Mouse (Mus musculus): ENCODE measurements at regions not wholly inside any gene's neighbourhood (a gene's known extent, or its start where the extent isn't known, plus 50 kb on each side); places are given as distances from the start of the nearest gene placed in this dataset.
"Not testable (repeated sequence)": the region's sequence is repeated elsewhere in the genome, so short reads cannot be mapped to it uniquely, and the experiment has no call there.

DNA sequence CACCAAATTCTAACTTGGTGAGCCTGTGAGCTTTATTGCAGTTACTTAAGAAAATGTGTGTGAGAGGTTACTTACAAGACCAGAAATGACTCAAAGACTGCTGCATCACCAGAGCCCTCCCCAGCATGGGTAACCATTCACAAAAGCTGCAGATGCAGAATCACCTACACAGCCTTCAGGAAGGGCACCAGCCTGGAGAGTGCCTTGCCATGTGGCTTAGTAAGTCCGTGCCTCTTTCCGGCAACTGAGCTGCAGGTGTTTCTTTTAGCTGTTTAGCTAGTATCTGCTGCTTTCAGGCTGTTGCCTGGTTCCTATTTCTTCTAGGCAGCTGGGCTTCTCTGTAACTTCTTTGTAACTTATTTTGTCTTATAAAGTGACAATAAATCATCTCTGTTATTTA, 213.2 kb upstream of the Stxbp6 start:
- H3K4me3 ChIP-seq (ENCODE audit: control insufficient read depth, low read depth, low read length), result no peak overlapping the region
- no peaks in the 10 kb centered on the region for H3K4me1 ChIP-seq (ENCODE audit: control insufficient read depth, insufficient read depth, low read length)
- TF ChIP-seq POLR2A (IDR thresholded peaks at IDR 0.05; ENCODE audit: control insufficient read depth, low read depth, low read length) (no peak), CTCF (IDR thresholded peaks at IDR 0.05; ENCODE audit: control insufficient read depth, insufficient read depth, insufficient replicate concordance, low read depth, low read length) (no peak)
- no peaks in the 10 kb centered on the region for H3K36me3 ChIP-seq (ENCODE audit: control insufficient read depth, insufficient read depth, low read length)
- no peaks in the 10 kb centered on the region for H3K27me3 ChIP-seq (ENCODE audit: control insufficient read depth, insufficient read depth, low read length)
- no peak overlapping the region for H3K27ac ChIP-seq (ENCODE audit: control insufficient read depth, insufficient read depth, low read depth, low read length)

DNA sequence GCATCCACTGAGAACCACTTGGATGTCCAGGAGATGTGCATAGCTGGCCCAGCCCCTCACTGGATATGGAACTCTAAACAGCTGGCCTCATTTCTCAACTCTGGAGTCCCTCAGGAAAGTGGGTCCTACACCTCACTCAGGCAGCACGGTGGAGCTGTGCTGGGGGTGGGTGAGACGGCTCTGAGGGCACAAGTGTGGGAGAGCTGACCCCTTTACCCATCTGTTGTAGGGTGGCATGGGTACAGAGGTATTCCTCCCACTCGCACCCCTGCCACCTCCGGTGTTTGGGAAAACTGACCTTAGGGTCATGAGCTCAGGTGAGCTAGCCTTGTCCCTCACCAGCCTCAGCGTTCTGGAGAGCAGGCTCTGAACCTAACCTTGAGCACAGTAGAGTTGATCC, 181.8 kb upstream of the Stxbp6 start:
- Histone ChIP-seq H3K4me3 (ENCODE audit: control insufficient read depth, low read depth, low read length) (no peak overlapping the region), H3K27me3 (ENCODE audit: control insufficient read depth, insufficient read depth, low read length) (no peaks in the 10 kb centered on the region), H3K4me1 (ENCODE audit: control insufficient read depth, insufficient read depth, low read length) (no peaks in the 10 kb centered on the region), H3K27ac (ENCODE audit: control insufficient read depth, insufficient read depth, low read depth, low read length) (no peak overlapping the region), H3K36me3 (ENCODE audit: control insufficient read depth, insufficient read depth, low read length) (no peaks in the 10 kb centered on the region)
- TF ChIP-seq POLR2A (IDR thresholded peaks at IDR 0.05; ENCODE audit: control insufficient read depth, low read depth, low read length) (no peak), CTCF (IDR thresholded peaks at IDR 0.05; ENCODE audit: control insufficient read depth, insufficient read depth, insufficient replicate concordance, low read depth, low read length) (no peak)

DNA sequence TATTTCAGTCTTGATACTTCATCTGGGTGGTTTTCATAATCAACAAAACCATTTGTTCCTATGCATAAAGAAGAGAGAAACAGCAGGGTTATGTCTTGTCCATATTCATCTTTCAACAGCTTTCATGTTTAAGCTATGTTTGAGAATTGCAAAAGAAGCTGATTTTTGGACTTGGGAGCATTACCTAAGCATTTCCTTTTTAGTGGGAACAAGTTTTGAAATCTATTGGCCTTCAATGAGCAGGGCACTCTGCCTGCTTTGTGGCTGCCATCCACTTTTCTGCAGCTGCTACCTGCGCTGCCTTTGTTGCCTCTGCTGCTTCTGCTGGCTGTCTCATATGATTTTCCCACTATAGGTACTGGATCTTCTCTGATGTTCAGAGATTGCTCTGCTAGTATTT, 136.6 kb upstream of the Stxbp6 start:
- Histone ChIP-seq H3K27me3 (ENCODE audit: control insufficient read depth, insufficient read depth, low read length) (no peaks in the 10 kb centered on the region), H3K4me3 (ENCODE audit: control insufficient read depth, low read depth, low read length) (no peak overlapping the region), H3K27ac (ENCODE audit: control insufficient read depth, insufficient read depth, low read depth, low read length) (no peak overlapping the region), H3K4me1 (ENCODE audit: control insufficient read depth, insufficient read depth, low read length) (no peaks in the 10 kb centered on the region), H3K36me3 (ENCODE audit: control insufficient read depth, insufficient read depth, low read length) (no peaks in the 10 kb centered on the region)
- no peak for TF ChIP-seq POLR2A (IDR thresholded peaks at IDR 0.05; ENCODE audit: control insufficient read depth, low read depth, low read length)
- no peak for TF ChIP-seq CTCF (IDR thresholded peaks at IDR 0.05; ENCODE audit: control insufficient read depth, insufficient read depth, insufficient replicate concordance, low read depth, low read length)

DNA sequence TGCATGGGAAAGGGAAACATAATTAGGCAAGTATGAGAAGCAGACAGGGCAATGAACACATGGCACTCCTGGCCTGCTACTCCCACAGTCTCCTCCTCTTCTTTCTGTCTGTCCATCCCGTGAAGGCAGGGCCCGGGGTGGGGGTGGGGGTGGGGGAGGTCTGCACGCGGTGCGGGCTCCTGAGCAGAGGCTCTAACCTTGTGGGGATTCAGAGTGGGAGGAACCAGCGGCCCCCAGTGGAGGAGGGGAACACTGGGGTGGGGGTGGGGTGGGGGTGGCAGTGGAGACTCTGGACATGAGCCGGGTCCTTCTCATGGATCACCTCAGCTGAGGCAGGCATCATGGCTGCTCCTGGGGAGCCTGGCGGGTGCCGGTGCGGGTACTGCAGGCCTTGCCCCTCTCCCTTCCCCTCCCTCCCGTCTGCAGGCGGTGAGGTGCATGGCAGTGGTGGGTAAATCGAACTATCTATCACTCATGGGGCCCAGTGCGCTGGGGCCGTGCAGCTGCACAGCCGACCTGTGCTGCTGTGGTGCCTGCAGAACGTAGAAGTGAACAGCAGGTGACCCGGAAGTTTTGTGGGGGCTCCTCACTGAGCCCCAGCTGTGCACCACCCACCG, 120.9 kb upstream of the Stxbp6 start:
- Histone ChIP-seq H3K27ac (ENCODE audit: control insufficient read depth, insufficient read depth, low read depth, low read length) (no peak overlapping the region), H3K4me1 (ENCODE audit: control insufficient read depth, insufficient read depth, low read length) (peaks cover 4% of the 10 kb centered on the region; the same call in 1 of the 2 replicates), H3K36me3 (ENCODE audit: control insufficient read depth, insufficient read depth, low read length) (no peaks in the 10 kb centered on the region), H3K27me3 (ENCODE audit: control insufficient read depth, insufficient read depth, low read length) (no peaks in the 10 kb centered on the region), H3K4me3 (ENCODE audit: control insufficient read depth, low read depth, low read length) (no peak overlapping the region)
- no peak for TF ChIP-seq POLR2A (IDR thresholded peaks at IDR 0.05; ENCODE audit: control insufficient read depth, low read depth, low read length)
- no peak for TF ChIP-seq CTCF (IDR thresholded peaks at IDR 0.05; ENCODE audit: control insufficient read depth, insufficient read depth, insufficient replicate concordance, low read depth, low read length)

DNA sequence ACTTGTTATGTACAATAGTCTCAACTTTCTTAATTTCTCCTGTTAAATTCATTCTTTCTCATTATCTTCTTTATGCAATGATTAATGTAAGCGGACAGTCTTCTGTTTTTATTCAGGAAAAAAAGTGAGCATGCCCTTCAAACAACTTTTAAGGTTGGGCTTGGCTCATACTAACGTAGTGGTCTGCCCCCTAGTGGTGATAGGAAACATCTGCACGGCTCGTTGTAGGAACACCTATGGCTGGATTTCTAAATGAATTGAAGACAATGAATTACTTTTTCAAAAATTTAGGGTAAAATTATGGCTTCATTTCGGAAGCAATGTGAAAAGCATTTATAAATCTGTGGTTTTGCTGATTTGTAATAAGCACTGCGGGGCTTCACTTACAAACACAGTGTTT, 112.6 kb upstream of the Stxbp6 start:
- no peak overlapping the region for H3K27ac ChIP-seq (ENCODE audit: control insufficient read depth, insufficient read depth, low read depth, low read length)
- H3K27me3 ChIP-seq (ENCODE audit: control insufficient read depth, insufficient read depth, low read length), result no peaks in the 10 kb centered on the region
- TF ChIP-seq POLR2A (IDR thresholded peaks at IDR 0.05; ENCODE audit: control insufficient read depth, low read depth, low read length), result no peak
- no peak for TF ChIP-seq CTCF (IDR thresholded peaks at IDR 0.05; ENCODE audit: control insufficient read depth, insufficient read depth, insufficient replicate concordance, low read depth, low read length)

DNA sequence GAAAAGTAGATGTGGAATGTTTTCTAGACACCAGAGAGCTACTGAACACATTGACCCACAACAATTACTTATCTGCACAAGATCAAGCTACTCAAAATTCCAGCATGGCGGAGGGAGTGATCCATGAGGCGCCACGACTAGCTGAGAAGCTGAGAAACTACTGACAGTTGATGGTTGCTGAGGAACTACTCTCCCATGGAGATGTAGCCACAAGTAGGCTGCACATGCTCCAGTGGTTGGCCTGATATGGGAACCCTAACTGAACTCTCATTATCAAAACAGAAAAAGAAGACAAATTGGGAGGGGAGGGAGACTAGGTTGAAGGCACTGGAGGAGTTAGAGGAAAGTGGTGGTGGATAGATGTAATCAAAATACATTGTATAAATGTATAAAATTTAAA, 110.0 kb upstream of the Stxbp6 start:
- TF ChIP-seq POLR2A (IDR thresholded peaks at IDR 0.05; ENCODE audit: control insufficient read depth, low read depth, low read length) (no peak), CTCF (IDR thresholded peaks at IDR 0.05; ENCODE audit: control insufficient read depth, insufficient read depth, insufficient replicate concordance, low read depth, low read length) (no peak)
- no peaks in the 10 kb centered on the region for H3K27me3 ChIP-seq (ENCODE audit: control insufficient read depth, insufficient read depth, low read length)
- H3K27ac ChIP-seq (ENCODE audit: control insufficient read depth, insufficient read depth, low read depth, low read length), result no peak overlapping the region
- no peaks in the 10 kb centered on the region for H3K4me1 ChIP-seq (ENCODE audit: control insufficient read depth, insufficient read depth, low read length)
- H3K36me3 ChIP-seq (ENCODE audit: control insufficient read depth, insufficient read depth, low read length), result no peaks in the 10 kb centered on the region
- H3K4me3 ChIP-seq (ENCODE audit: control insufficient read depth, low read depth, low read length), result no peak overlapping the region

More for the DNA sequence above, 112.6 kb upstream of the Stxbp6 start:
- Histone ChIP-seq H3K36me3 (ENCODE audit: control insufficient read depth, insufficient read depth, low read length) (no peaks in the 10 kb centered on the region), H3K4me3 (ENCODE audit: control insufficient read depth, low read depth, low read length) (no peak overlapping the region), H3K4me1 (ENCODE audit: control insufficient read depth, insufficient read depth, low read length) (no peaks in the 10 kb centered on the region)

DNA sequence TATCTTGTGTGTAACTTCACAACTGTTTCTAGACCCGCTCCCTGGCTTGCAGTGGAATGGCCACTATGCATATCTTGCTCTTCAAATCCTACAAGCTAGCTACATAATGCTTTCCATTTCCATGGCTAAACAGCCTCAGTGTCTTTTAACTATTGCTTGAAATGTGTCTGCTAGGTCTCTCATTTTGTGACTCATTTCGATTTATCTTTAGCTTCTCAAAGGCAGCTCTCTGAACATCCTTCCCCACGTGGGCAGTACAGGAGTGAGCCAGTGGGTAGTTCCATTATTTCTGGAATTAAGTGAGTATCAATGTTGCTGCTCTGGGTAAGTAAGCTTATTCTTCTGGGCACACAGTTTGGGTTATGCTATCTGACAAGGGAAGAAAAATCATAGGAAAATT, 102.9 kb upstream of the Stxbp6 start:
- H3K27me3 ChIP-seq (ENCODE audit: control insufficient read depth, insufficient read depth, low read length), result no peaks in the 10 kb centered on the region
- no peaks in the 10 kb centered on the region for H3K4me1 ChIP-seq (ENCODE audit: control insufficient read depth, insufficient read depth, low read length)
- H3K27ac ChIP-seq (ENCODE audit: control insufficient read depth, insufficient read depth, low read depth, low read length), result no peak overlapping the region
- TF ChIP-seq CTCF (IDR thresholded peaks at IDR 0.05; ENCODE audit: control insufficient read depth, insufficient read depth, insufficient replicate concordance, low read depth, low read length) (no peak), POLR2A (IDR thresholded peaks at IDR 0.05; ENCODE audit: control insufficient read depth, low read depth, low read length) (no peak)
- H3K4me3 ChIP-seq (ENCODE audit: control insufficient read depth, low read depth, low read length), result no peak overlapping the region
- no peaks in the 10 kb centered on the region for H3K36me3 ChIP-seq (ENCODE audit: control insufficient read depth, insufficient read depth, low read length)

DNA sequence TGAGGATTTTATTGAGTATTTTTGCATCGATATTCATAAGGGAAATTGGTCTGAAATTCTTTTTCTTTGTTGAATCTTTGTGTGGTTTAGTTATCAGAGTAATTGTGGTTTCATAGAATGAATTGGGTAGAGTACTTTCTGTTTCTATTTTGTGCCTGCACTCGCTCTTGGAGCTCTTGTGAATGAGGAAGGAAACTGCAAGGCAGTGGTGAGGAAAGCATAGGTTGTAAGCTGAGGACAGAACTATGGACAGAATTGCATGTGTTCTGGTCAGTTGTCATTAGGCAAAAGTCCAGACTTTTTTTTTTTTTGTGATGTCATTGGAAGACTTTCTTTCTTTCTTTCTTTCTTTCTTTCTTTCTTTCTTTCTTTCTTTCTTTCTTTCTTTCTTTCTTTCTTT, 100.8 kb upstream of the Stxbp6 start:
- H3K4me3 ChIP-seq (ENCODE audit: control insufficient read depth, low read depth, low read length); H3K36me3 ChIP-seq (ENCODE audit: control insufficient read depth, insufficient read depth, low read length); H3K4me1 ChIP-seq (ENCODE audit: control insufficient read depth, insufficient read depth, low read length); H3K27me3 ChIP-seq (ENCODE audit: control insufficient read depth, insufficient read depth, low read length); H3K27ac ChIP-seq (ENCODE audit: control insufficient read depth, insufficient read depth, low read depth, low read length): not testable (repeated sequence)
